Mouse (Mus musculus) testis, adult 2 months (tissue): ENCODE data around the gene Rtel1. TPM values are rescaled to one million over a fixed set of nuclear protein-coding genes. Genes with fewer than 3 reads are reported as not detected.
A peak's percentile ranks its signal among the peaks of the same experiment; 100 is the strongest.

ENCODE experiments used
- H3K27ac ChIP-seq: fragments of 200-500 bp; 2 replicates; pipeline ENCODE4 v1.5.1; 2012; ENCODE audit warnings: low read depth, low read length; ENCODE audit not compliant: control insufficient read depth, insufficient read depth
- H3K27me3 ChIP-seq: fragments of 200-500 bp; 2 replicates; pipeline ENCODE4 v1.6.1; 2012; ENCODE audit warnings: mild to moderate bottlenecking, low read length, moderate library complexity; ENCODE audit not compliant: control insufficient read depth, insufficient read depth
- H3K36me3 ChIP-seq: fragments of 200-500 bp; 2 replicates; pipeline ENCODE4 v1.6.1; 2012; ENCODE audit warnings: mild to moderate bottlenecking, low read length; ENCODE audit not compliant: control insufficient read depth, insufficient read depth
- H3K4me1 ChIP-seq: fragments of 200-500 bp; 2 replicates; pipeline ENCODE4 v1.6.1; 2012; ENCODE audit warnings: low read length; ENCODE audit not compliant: control insufficient read depth, insufficient read depth
- H3K4me3 ChIP-seq: fragments of 200-500 bp; 2 replicates; pipeline ENCODE4 v1.5.1; 2012; ENCODE audit warnings: low read depth, mild to moderate bottlenecking, low read length, moderate library complexity, mixed read lengths; ENCODE audit not compliant: control insufficient read depth
- CTCF ChIP-seq: fragments of 200-500 bp; IDR thresholded peaks from 2 replicates; pipeline ENCODE4 v1.5.1; 2012; ENCODE audit warnings: low read depth, mild to moderate bottlenecking, inconsistent platforms, low read length, moderate library complexity; ENCODE audit not compliant: control insufficient read depth, insufficient read depth, insufficient replicate concordance
- POLR2A ChIP-seq: fragments of 200-500 bp; IDR thresholded peaks from 2 replicates; pipeline ENCODE4 v1.6.1; 2012; ENCODE audit warnings: low read depth, mild to moderate bottlenecking, inconsistent platforms, low read length, moderate library complexity; ENCODE audit not compliant: control insufficient read depth
- polyA plus RNA-seq: library from polyadenylated mRNA; depleted of rRNA; stranded (reverse); fragments of >200 nt; gene quantifications from 2 replicates; pipeline ENCODE4 v1.2.3, GENCODE M21; 2012

Rtel1 gene
- polyA plus RNA-seq, 1 experiment, result 71.8 TPM

GRCm38 (mm10) chr2:181364860-181365596 is 45.5 kb downstream of the Rtel1 start, which contains the start of the genes Zgpat and Arfrp1:
Gene Zgpat (plus strand): TSS chr2:181364928.
Gene Arfrp1 (minus strand): TSS chr2:181365404.
- TF ChIP-seq CTCF (no peak), POLR2A (peak; percentile 73)
- H3K36me3 ChIP-seq, result peaks cover 3% of the 10 kb centered on the region

DNA sequence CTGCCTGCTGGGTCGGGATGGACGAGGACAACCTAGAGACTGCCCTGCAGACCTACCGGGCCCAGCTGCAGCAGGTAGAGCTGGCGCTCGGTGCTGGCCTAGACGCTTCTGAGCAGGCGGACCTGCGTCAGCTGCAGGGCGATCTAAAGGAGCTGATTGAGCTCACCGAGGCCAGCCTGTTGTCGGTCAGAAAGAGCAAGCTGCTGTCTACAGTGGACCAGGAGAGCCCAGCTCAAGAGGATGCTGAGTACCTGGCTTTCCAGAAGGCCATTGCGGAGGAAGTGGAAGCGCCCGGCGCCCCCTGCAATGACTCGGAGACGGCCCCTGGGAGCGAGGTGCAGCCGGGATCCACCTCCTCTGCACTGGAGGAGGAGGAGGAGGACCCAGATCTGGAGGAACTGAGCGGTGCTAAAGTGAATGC is 46.1 kb downstream of the Rtel1 start:
- TF ChIP-seq CTCF (no peak), POLR2A (no peak)
- Histone ChIP-seq H3K27ac (peak overlapping the region; percentile 71), H3K4me3 (peak overlapping the region; percentile 88), H3K36me3 (peaks cover under 1% of the 10 kb centered on the region), H3K4me1 (peaks cover 6% of the 10 kb centered on the region), H3K27me3 (no peaks in the 10 kb centered on the region)

More at GRCm38 (mm10) chr2:181364860-181365596, 45.5 kb downstream of the Rtel1 start, which contains the start of the genes Zgpat and Arfrp1:
- H3K4me3 ChIP-seq, result peak within 1 kb of the TSS; percentile 88
- H3K4me1 ChIP-seq, result peaks cover 6% of the 10 kb centered on the region
- H3K27ac ChIP-seq, result peak within 1 kb of the TSS; percentile 71
- no peaks in the 10 kb centered on the region for H3K27me3 ChIP-seq

- TF ChIP-seq CTCF (no peak), POLR2A (no peak)
- Histone ChIP-seq H3K4me1 (peaks cover 3% of the 10 kb centered on the region), H3K27me3 (no peaks in the 10 kb centered on the region)
Measured at GRCm38 (mm10) chr2:181370001-181370400, 50.5 kb downstream of the Rtel1 start.

DNA sequence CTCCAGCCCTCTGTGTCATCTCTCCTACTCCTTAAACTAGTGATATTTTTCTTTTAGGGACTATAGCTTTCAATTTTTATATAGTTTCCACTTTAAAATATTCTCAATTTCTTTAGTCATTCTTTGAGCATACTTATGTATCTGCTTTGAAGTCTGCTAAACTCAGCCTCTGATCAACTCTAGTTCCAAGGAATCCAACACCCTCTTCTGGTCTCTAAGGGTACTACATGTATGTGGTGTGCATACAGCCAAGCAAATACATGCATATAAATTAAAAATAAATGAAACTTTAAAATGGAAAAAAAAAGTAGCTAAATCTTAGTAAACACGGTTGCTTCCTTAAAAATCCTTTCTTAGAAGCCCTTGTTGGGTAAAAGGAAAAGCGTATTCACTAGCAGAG is 56.2 kb downstream of the Rtel1 start:
- no peaks in the 10 kb centered on the region for H3K27me3 ChIP-seq
- H3K4me1 ChIP-seq, result no peaks in the 10 kb centered on the region
- peaks cover 2% of the 10 kb centered on the region; the same call in 1 of the 2 replicates for H3K36me3 ChIP-seq
- no peak overlapping the region for H3K4me3 ChIP-seq
- H3K27ac ChIP-seq, result no peak overlapping the region
- TF ChIP-seq POLR2A, result no peak

More at GRCm38 (mm10) chr2:181370001-181370400, 50.5 kb downstream of the Rtel1 start:
- H3K4me3 ChIP-seq, result no peak overlapping the region
- H3K36me3 ChIP-seq, result no peaks in the 10 kb centered on the region
- no peak overlapping the region for H3K27ac ChIP-seq

DNA sequence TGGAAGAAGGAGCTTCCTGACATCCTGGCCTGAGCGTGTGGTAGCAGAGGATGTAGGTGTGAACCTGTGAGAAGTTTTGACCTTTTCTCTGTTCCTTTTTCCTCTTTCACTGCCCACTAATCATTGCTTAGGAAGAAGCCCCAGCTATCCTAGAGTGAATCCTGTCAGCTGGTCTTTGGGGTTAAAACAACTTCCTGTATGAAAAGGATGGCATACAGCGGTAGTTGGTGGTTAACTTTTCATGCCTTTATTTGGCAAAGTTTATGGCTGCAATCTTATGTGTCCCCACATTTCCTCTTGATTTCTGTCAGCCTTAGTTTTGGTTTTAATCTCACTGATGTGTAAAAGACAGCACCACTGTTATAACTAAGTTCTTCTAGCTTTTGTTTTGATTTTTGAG is 57.7 kb downstream of the Rtel1 start:
- TF ChIP-seq POLR2A (no peak), CTCF (no peak)
- Histone ChIP-seq H3K4me3 (no peak overlapping the region), H3K27me3 (no peaks in the 10 kb centered on the region), H3K4me1 (no peaks in the 10 kb centered on the region), H3K36me3 (peaks cover 2% of the 10 kb centered on the region; the same call in 1 of the 2 replicates), H3K27ac (no peak overlapping the region)

DNA sequence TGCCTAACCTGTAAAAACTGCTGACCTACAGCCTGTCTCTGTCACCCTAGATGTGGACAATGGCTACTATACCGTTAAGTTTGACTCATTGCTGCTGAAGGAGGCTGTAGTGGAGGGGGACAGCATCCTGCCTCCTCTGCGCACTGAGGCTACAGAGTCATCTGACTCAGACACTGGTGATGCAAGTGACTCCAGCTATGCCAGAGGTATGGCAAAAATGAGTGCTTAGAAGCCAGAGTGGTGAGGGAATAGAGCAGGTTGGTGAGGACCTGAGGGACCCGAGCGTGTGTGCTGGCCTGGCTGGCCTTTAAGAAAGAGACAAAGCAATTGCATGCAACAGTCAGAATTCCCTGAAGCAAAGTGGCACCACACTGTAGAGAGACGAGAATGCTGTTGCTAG is 59.2 kb downstream of the Rtel1 start:
- peaks cover 2% of the 10 kb centered on the region; the same call in 1 of the 2 replicates for H3K36me3 ChIP-seq
- no peaks in the 10 kb centered on the region for H3K4me1 ChIP-seq
- H3K27me3 ChIP-seq, result no peaks in the 10 kb centered on the region
- no peak overlapping the region for H3K27ac ChIP-seq
- TF ChIP-seq CTCF (no peak), POLR2A (no peak)
- no peak overlapping the region for H3K4me3 ChIP-seq

DNA sequence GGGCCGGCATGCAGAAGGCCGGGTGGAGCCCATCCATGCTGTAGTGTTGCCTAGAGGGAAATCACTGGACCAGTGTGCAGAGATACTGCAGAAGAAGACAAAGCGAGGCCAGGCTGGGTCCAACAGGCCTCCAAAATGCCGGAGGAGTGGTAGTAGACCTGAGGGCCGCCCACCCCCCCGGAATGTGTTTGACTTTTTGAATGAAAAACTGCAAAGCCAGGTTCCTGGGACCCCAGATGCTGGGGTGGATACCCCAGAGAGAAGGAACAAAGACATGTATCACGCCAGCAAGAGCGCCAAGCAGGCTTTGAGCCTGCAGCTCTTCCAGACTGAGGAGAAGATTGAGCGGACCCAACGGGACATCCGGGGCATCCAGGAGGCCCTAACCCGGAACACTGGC is 60.2 kb downstream of the Rtel1 start, which contains the start of gene Lime1:
Gene Lime1 (plus strand): TSS at position 301 of the 400 bp plus-strand sequence.
- H3K27me3 ChIP-seq, result no peaks in the 10 kb centered on the region
- H3K27ac ChIP-seq, result no peak within 1 kb of the TSS
- no peak within 1 kb of the TSS for H3K4me3 ChIP-seq
- H3K36me3 ChIP-seq, result peaks cover 2% of the 10 kb centered on the region; the same call in 1 of the 2 replicates
- H3K4me1 ChIP-seq, result no peaks in the 10 kb centered on the region
- TF ChIP-seq CTCF (no peak), POLR2A (no peak)
